Mouse (Mus musculus) neural tube, embryonic 12.5 days (tissue): ENCODE measurements at regions not wholly inside any gene's neighbourhood (a gene's known extent, or its start where the extent isn't known, plus 50 kb on each side); places are given as distances from the start of the nearest gene placed in this dataset.
"Not testable (repeated sequence)": the region's sequence is repeated elsewhere in the genome, so short reads cannot be mapped to it uniquely, and the experiment has no call there.

Source experiments
- ATAC-seq: fragments of 200-750 bp; cut with Nextera tagmentation; 2 replicates; pipeline ENCODE4 v1.8.0; 2017; ENCODE audit warnings: low read depth, mild to moderate bottlenecking, moderate TSS enrichment, moderate library complexity; ENCODE audit not compliant: low FRiP score
- H3K27ac ChIP-seq: fragments of 300-500 bp; sonication (generic); 2 replicates; pipeline ENCODE4 v1.5.1; 2016
- H3K27me3 ChIP-seq: fragments of 300-500 bp; sonication (generic); replicated peaks from 2 replicates; pipeline ENCODE4 v1.6.1; 2016; ENCODE audit warnings: mild to moderate bottlenecking
- H3K36me3 ChIP-seq: fragments of 300-500 bp; sonication (generic); 2 replicates; pipeline ENCODE4 v1.6.1; 2016; ENCODE audit warnings: mild to moderate bottlenecking
- H3K4me1 ChIP-seq: fragments of 300-500 bp; sonication (generic); 2 replicates; pipeline ENCODE4 v1.6.1; 2016
- H3K4me2 ChIP-seq: fragments of 300-500 bp; sonication (generic); replicated peaks from 2 replicates; pipeline ENCODE4 v1.6.1; 2016; ENCODE audit warnings: mild to moderate bottlenecking
- H3K4me3 ChIP-seq: fragments of 300-500 bp; sonication (generic); 2 replicates; pipeline ENCODE4 v1.5.1; 2016
- H3K9ac ChIP-seq: fragments of 300-500 bp; sonication (generic); 2 replicates; pipeline ENCODE4 v1.6.1; 2016; ENCODE audit warnings: mild to moderate bottlenecking
- H3K9me3 ChIP-seq: fragments of 300-500 bp; sonication (generic); 2 replicates; pipeline ENCODE4 v1.6.1; 2016; ENCODE audit warnings: mild to moderate bottlenecking
- WGBS: fragments of 180-500 bp; shearing (Covaris S2); methylation state at CpG from one replicate; pipeline ENCODE4 v1.1.7; 2016; 5-methylcytosine and 5-hydroxymethylcytosine counted together

- H3K9ac ChIP-seq = no peak overlapping the region
- 91% methylated on average over 13 of the region's 13 CpGs for WGBS
Observed at GRCm38 (mm10) chr17:84844950-84845349, 54.4 kb upstream of the Lrpprc start.

DNA sequence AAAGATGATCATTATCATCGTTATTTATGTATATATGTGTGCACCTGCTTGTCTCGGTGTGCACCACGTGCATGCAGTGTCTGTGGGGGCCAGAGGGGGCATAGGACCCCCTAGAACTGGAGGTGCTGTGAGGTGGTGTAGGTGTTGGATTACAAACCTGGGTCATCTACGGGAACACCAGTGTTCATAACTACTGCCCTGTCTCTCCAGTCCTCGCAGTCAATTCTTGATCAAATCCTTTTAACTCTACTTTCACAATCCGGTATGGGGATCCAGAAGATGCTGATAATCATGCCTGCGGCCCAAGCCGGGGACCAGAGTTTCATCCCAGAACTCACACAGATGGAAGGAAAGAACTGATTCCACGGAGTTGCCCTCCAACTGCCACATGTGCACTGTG lies 55.6 kb upstream of the Lrpprc start:
- Histone ChIP-seq H3K4me2 (no peak overlapping the region), H3K27ac (no peak overlapping the region), H3K9me3 (no peaks in the 10 kb centered on the region), H3K36me3 (no peaks in the 10 kb centered on the region), H3K4me3 (no peak overlapping the region), H3K9ac (no peak overlapping the region), H3K4me1 (no peaks in the 10 kb centered on the region), H3K27me3 (no peaks in the 10 kb centered on the region)
- whole genome bisulfite sequencing = 91% methylated on average over 9 of the region's 9 CpGs
- ATAC-seq = no peak

More at GRCm38 (mm10) chr17:84844950-84845349, 54.4 kb upstream of the Lrpprc start:
- no peaks in the 10 kb centered on the region for H3K4me1 ChIP-seq
- H3K36me3 ChIP-seq = no peaks in the 10 kb centered on the region
- no peaks in the 10 kb centered on the region for H3K9me3 ChIP-seq
- ATAC-seq = no peak
- H3K27me3 ChIP-seq = no peaks in the 10 kb centered on the region
- no peak overlapping the region for H3K27ac ChIP-seq
- no peak overlapping the region for H3K4me2 ChIP-seq
- H3K4me3 ChIP-seq = no peak overlapping the region

- Histone ChIP-seq H3K27me3 (no peaks in the 10 kb centered on the region), H3K4me3 (no peak overlapping the region), H3K4me1 (no peaks in the 10 kb centered on the region), H3K27ac (no peak overlapping the region), H3K4me2 (no peak overlapping the region), H3K9me3 (no peaks in the 10 kb centered on the region), H3K9ac (no peak overlapping the region), H3K36me3 (no peaks in the 10 kb centered on the region)
- no peak for ATAC-seq
- 45% methylated on average over 14 of the region's 14 CpGs for WGBS
Observed at GRCm38 (mm10) chr17:84848385-84849030, 57.9 kb upstream of the Lrpprc start.

- no peak for ATAC-seq
- H3K27me3 ChIP-seq = no peaks in the 10 kb centered on the region
- no peak overlapping the region for H3K27ac ChIP-seq
- no peaks in the 10 kb centered on the region for H3K36me3 ChIP-seq
- H3K4me1 ChIP-seq = no peaks in the 10 kb centered on the region
- H3K9ac ChIP-seq = no peak overlapping the region
- H3K4me2 ChIP-seq = no peak overlapping the region
- no peak overlapping the region for H3K4me3 ChIP-seq
- H3K9me3 ChIP-seq = no peaks in the 10 kb centered on the region
- 69% methylated on average over 6 of the region's 6 CpGs for WGBS
Observed at GRCm38 (mm10) chr17:84849031-84849405, 58.4 kb upstream of the Lrpprc start.

DNA sequence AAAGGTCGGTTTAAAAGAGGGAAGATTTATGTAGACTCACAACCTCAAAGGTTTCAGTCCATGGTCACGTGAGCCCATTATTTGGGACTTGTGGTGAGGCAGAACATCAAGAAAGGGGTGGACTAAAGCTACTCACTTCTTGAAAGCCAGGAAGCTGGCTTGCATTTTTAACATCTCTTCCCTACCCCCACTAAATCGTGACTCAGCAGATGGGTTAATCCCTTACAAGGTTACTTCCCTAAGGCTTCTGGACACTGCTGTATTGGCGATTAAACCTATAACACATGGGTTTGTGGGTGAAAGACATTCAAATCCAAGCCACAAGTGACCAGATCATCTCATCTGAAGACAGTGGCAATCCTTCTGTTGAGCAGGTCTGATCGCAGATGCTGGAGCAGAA lies 59.9 kb upstream of the Lrpprc start:
- Histone ChIP-seq H3K27ac (no peak overlapping the region), H3K4me1 (no peaks in the 10 kb centered on the region), H3K27me3 (no peaks in the 10 kb centered on the region), H3K4me3 (no peak overlapping the region), H3K9ac (no peak overlapping the region), H3K4me2 (no peak overlapping the region), H3K36me3 (no peaks in the 10 kb centered on the region), H3K9me3 (no peaks in the 10 kb centered on the region)
- ATAC-seq = no peak
- WGBS = 81% methylated on average over 5 of the region's 5 CpGs

DNA sequence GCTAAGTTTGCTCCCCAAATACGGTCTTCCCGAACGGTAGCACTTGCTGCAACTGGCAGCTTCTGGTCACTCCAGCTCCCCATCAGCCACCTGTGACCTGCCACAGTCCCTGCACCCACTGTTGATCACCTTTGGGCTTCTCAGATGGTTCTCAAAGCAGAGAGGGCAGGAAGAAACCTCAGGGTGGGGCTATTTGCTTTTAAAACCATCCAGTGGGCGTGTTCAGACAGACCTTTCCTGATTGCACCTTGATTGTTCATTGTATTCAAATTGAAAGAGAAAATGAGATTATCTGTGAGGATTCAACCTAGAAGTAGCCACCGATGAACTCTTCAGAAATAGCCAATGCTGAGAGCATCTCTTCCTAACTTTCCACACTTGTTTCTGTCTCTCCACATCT lies 60.3 kb upstream of the Lrpprc start:
- Histone ChIP-seq H3K4me3 (no peak overlapping the region), H3K27me3 (no peaks in the 10 kb centered on the region), H3K9ac (no peak overlapping the region), H3K9me3 (no peaks in the 10 kb centered on the region), H3K36me3 (no peaks in the 10 kb centered on the region), H3K4me1 (no peaks in the 10 kb centered on the region), H3K4me2 (no peak overlapping the region), H3K27ac (no peak overlapping the region)
- WGBS = 87% methylated on average over 5 of the region's 5 CpGs
- no peak for ATAC-seq

DNA sequence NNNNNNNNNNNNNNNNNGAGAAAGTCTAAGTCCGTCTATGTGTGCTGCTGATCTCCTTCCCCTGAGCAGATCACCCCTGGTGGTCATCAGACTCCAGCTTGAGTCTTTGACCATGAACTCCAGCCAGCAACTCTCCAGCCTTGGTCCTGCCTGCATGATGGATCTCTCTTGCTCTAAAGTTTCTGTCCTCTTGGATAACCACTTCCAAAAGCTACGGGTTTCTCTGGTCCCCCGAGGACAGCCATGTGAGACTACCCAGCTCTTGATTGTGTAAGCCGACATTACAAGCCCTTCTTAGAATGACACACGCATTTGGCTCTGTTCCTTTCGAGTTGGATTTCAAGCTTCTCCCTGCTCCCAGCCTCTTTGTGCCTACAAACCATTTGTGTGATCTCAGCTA lies 66.4 kb upstream of the Lrpprc start:
- no peaks in the 10 kb centered on the region for H3K9me3 ChIP-seq
- no peak for ATAC-seq
- H3K4me2 ChIP-seq = no peak overlapping the region
- no peak overlapping the region for H3K4me3 ChIP-seq
- 86% methylated on average over 6 of the region's 6 CpGs for WGBS
- no peak overlapping the region for H3K9ac ChIP-seq
- no peaks in the 10 kb centered on the region for H3K27me3 ChIP-seq
- H3K27ac ChIP-seq = no peak overlapping the region
- H3K36me3 ChIP-seq = no peaks in the 10 kb centered on the region
- no peaks in the 10 kb centered on the region for H3K4me1 ChIP-seq

DNA sequence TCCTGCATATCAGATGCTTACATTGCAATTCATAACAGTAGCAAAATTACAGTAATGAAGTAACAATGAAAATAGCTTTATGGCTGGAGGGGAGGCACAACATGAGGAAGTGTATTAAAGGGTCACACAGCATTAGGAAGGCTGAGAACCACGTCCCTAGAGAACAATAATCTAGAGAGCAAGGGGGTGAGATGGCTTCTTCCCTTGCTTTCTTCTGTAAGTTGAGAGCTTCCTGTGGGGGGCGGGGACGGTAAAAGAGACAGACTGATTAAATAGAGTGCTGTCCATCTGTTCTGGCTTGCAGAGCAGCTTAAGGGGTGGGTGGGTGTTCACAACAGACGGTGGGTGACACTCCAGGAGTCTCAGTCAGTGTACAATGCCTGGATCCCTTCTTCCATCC lies 68.2 kb upstream of the Lrpprc start:
- H3K9ac ChIP-seq = no peak overlapping the region
- H3K9me3 ChIP-seq = no peaks in the 10 kb centered on the region
- no peak overlapping the region for H3K27ac ChIP-seq
- no peaks in the 10 kb centered on the region for H3K27me3 ChIP-seq
- H3K4me3 ChIP-seq = no peak overlapping the region
- H3K36me3 ChIP-seq = no peaks in the 10 kb centered on the region
- no peaks in the 10 kb centered on the region for H3K4me1 ChIP-seq
- ATAC-seq = no peak
- WGBS = 46% methylated on average over 4 of the region's 4 CpGs
- no peak overlapping the region for H3K4me2 ChIP-seq

GRCm38 (mm10) chr17:84859916-84860315 lies 69.3 kb upstream of the Lrpprc start:
- Histone ChIP-seq H3K4me3 (no peak overlapping the region), H3K36me3 (no peaks in the 10 kb centered on the region), H3K9me3 (no peaks in the 10 kb centered on the region), H3K4me2 (no peak overlapping the region), H3K27me3 (no peaks in the 10 kb centered on the region), H3K27ac (no peak overlapping the region), H3K4me1 (no peaks in the 10 kb centered on the region), H3K9ac (no peak overlapping the region)
- 79% methylated on average over 8 of the region's 8 CpGs for WGBS
- ATAC-seq = no peak

GRCm38 (mm10) chr17:84860835-84861234 lies 70.2 kb upstream of the Lrpprc start:
- Histone ChIP-seq H3K4me3 (no peak overlapping the region), H3K9ac (no peak overlapping the region), H3K36me3 (no peaks in the 10 kb centered on the region), H3K4me2 (no peak overlapping the region), H3K27ac (no peak overlapping the region), H3K27me3 (no peaks in the 10 kb centered on the region), H3K9me3 (no peaks in the 10 kb centered on the region), H3K4me1 (no peaks in the 10 kb centered on the region)
- no peak for ATAC-seq
- WGBS = 87% methylated on average over 4 of the region's 4 CpGs

GRCm38 (mm10) chr17:84864231-84864630 lies 73.6 kb upstream of the Lrpprc start:
- H3K36me3 ChIP-seq, ATAC-seq: not testable (repeated sequence)

GRCm38 (mm10) chr17:84865158-84865557 lies 74.6 kb upstream of the Lrpprc start:
- Histone ChIP-seq H3K27me3 (no peaks in the 10 kb centered on the region), H3K9ac (no peak overlapping the region), H3K4me3 (no peak overlapping the region), H3K4me2 (no peak overlapping the region), H3K36me3 (no peaks in the 10 kb centered on the region), H3K4me1 (no peaks in the 10 kb centered on the region), H3K27ac (no peak overlapping the region), H3K9me3 (no peaks in the 10 kb centered on the region)
- WGBS = 67% methylated on average over 2 of the region's 2 CpGs
- ATAC-seq = no peak

More at GRCm38 (mm10) chr17:84864231-84864630, 73.6 kb upstream of the Lrpprc start:
- not testable (repeated sequence) for H3K4me1 ChIP-seq, H3K9ac ChIP-seq, H3K27ac ChIP-seq, H3K9me3 ChIP-seq, H3K4me3 ChIP-seq, H3K27me3 ChIP-seq, H3K4me2 ChIP-seq

DNA sequence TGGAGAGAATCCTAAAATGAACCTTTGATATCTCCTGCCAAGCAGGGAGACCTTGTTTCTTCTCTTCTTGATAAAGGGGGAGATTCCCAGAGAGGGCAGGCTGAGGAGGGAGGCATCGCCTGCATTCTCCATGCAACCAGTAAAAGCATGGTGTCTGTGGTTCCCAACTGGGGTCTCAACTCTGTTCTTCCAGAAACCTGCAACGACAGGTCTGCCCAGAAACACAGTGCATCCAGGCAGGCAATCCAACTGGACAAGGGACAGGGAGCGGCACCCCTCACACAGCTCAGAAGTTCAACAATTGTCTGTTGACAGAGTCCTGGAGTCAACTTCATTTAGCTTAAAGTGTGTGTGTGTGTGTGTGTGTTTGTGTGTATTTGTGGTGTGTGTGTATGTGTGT lies 75.0 kb upstream of the Lrpprc start:
- Histone ChIP-seq H3K9me3 (no peaks in the 10 kb centered on the region), H3K36me3 (no peaks in the 10 kb centered on the region), H3K4me1 (no peaks in the 10 kb centered on the region), H3K27me3 (no peaks in the 10 kb centered on the region), H3K27ac (no peak overlapping the region), H3K4me2 (no peak overlapping the region), H3K9ac (no peak overlapping the region), H3K4me3 (no peak overlapping the region)
- 82% methylated on average over 3 of the region's 3 CpGs for WGBS
- ATAC-seq = no peak
